Mouse (Mus musculus): ENCODE measurements around the gene Rsrp1.

The Rsrp1 gene

GRCm38 (mm10) chr4:134963021-134963776 is 39.8 kb downstream of the Rsrp1 start:
- DNase-seq (ENCODE audit: low read depth, low spot score) = peak; percentile 80

GRCm38 (mm10) chr4:134967887-134968604 is 44.7 kb downstream of the Rsrp1 start:
- DNase-seq (ENCODE audit: low read depth, low spot score) = no peak

- no peak for DNase-seq (ENCODE audit: low read depth, low spot score)
Measured at GRCm38 (mm10) chr4:134968605-134968976, 45.2 kb downstream of the Rsrp1 start.

GRCm38 (mm10) chr4:134975261-134975928 is 52.0 kb downstream of the Rsrp1 start:
- DNase-seq (ENCODE audit: low read depth, low spot score) = peak; percentile 61

- no peak for DNase-seq (ENCODE audit: low read depth, low spot score)
Measured at GRCm38 (mm10) chr4:134975929-134976308, 52.5 kb downstream of the Rsrp1 start.

Data from forelimb bud, embryonic 11.5 days (tissue).